Mouse (Mus musculus) T-cell, adult 2 months (primary cell): ENCODE data around the gene Pitpna.
A peak's percentile ranks its signal among the peaks of the same experiment; 100 is the strongest.

Experiments
- DNase-seq: peaks from one replicate; pipeline ENCODE4 v3.0.0; 2022; ENCODE audit warnings: low spot score

Pitpna gene

GRCm38 (mm10) chr11:75563851-75564548 lies 23.9 kb upstream of the Pitpna start:
- DNase-seq, result no peak

GRCm38 (mm10) chr11:75565849-75566248 lies 22.0 kb upstream of the Pitpna start:
- no peak for DNase-seq

GRCm38 (mm10) chr11:75566276-75567196 lies 21.4 kb upstream of the Pitpna start:
- DNase-seq, result no peak

- DNase-seq, result no peak
These were observed 20.4 kb upstream of the Pitpna start for GRCm38 (mm10) chr11:75567346-75568114.

GRCm38 (mm10) chr11:75568115-75568511 lies 19.8 kb upstream of the Pitpna start:
- no peak for DNase-seq

GRCm38 (mm10) chr11:75568962-75569361 lies 18.9 kb upstream of the Pitpna start:
- no peak for DNase-seq

- no peak for DNase-seq
These were observed 17.3 kb upstream of the Pitpna start for GRCm38 (mm10) chr11:75570375-75571125.

- no peak for DNase-seq
These were observed 16.5 kb upstream of the Pitpna start for GRCm38 (mm10) chr11:75571126-75571990.

GRCm38 (mm10) chr11:75572301-75572791 lies 15.6 kb upstream of the Pitpna start:
- DNase-seq, result no peak

- DNase-seq, result peak; percentile 88
These were observed 14.8 kb upstream of the Pitpna start for GRCm38 (mm10) chr11:75572854-75573650.

GRCm38 (mm10) chr11:75574378-75575123 lies 13.3 kb upstream of the Pitpna start:
- DNase-seq, result no peak

GRCm38 (mm10) chr11:75575560-75576123 lies 12.3 kb upstream of the Pitpna start:
- DNase-seq, result no peak

GRCm38 (mm10) chr11:75578609-75579008 lies 9.3 kb upstream of the Pitpna start:
- no peak for DNase-seq

GRCm38 (mm10) chr11:75581495-75582149 lies 6.3 kb upstream of the Pitpna start:
- no peak for DNase-seq

- no peak for DNase-seq
These were observed 4.4 kb upstream of the Pitpna start for GRCm38 (mm10) chr11:75583521-75583920.

GRCm38 (mm10) chr11:75585061-75585460 lies 2.8 kb upstream of the Pitpna start:
- no peak for DNase-seq

- DNase-seq, result no peak
These were observed 1.9 kb upstream of the Pitpna start for GRCm38 (mm10) chr11:75585978-75586377.

GRCm38 (mm10) chr11:75586963-75587362 lies 934 bp upstream of the Pitpna start:
- no peak for DNase-seq
